Mouse (Mus musculus) midbrain, postnatal 0 days (tissue): ENCODE results near the gene Syt1. TPM values are rescaled to one million over a fixed set of nuclear protein-coding genes. Genes with fewer than 3 reads are reported as not detected.

Experiments
- ATAC-seq: fragments of 200-750 bp; cut with Nextera tagmentation; 2 replicates; pipeline ENCODE4 v1.8.0; 2017; ENCODE audit warnings: moderate number of reproducible peaks, mild to moderate bottlenecking, moderate TSS enrichment, moderate library complexity; ENCODE audit not compliant: low FRiP score
- DNase-seq: peaks from one replicate; pipeline ENCODE4 v3.0.0-alpha.2; 2015; ENCODE audit warnings: low spot score
- H3K27ac ChIP-seq: fragments of 300-500 bp; sonication (generic); 2 replicates; pipeline ENCODE4 v1.5.1; 2014; ENCODE audit warnings: low read depth, mild to moderate bottlenecking, low read length, mixed read lengths
- H3K27me3 ChIP-seq: fragments of 300-500 bp; sonication (generic); 2 replicates; pipeline ENCODE4 v1.6.1; 2014; ENCODE audit warnings: low read length, control low read depth, mixed read lengths; ENCODE audit not compliant: insufficient read depth
- H3K36me3 ChIP-seq: fragments of 300-500 bp; sonication (generic); 2 replicates; pipeline ENCODE4 v1.6.1; 2014; ENCODE audit warnings: low read length, control low read depth, mixed read lengths; ENCODE audit not compliant: insufficient read depth
- H3K4me1 ChIP-seq: fragments of 300-500 bp; sonication (generic); 2 replicates; pipeline ENCODE4 v1.6.1; 2014; ENCODE audit warnings: mild to moderate bottlenecking, control low read depth, antibody characterized with exemption, low read length, mixed read lengths; ENCODE audit not compliant: insufficient read depth
- H3K4me2 ChIP-seq: fragments of 300-500 bp; sonication (generic); 2 replicates; pipeline ENCODE4 v1.6.1; 2014; ENCODE audit warnings: low read depth, mild to moderate bottlenecking, low read length, mixed read lengths; ENCODE audit not compliant: poor library complexity, severe bottlenecking
- H3K4me3 ChIP-seq: fragments of 300-500 bp; sonication (generic); 2 replicates; pipeline ENCODE4 v1.5.1; 2014; ENCODE audit warnings: low read depth, mild to moderate bottlenecking, low read length, moderate library complexity
- H3K9ac ChIP-seq: fragments of 300-500 bp; sonication (generic); replicated peaks from 2 replicates; pipeline ENCODE4 v1.6.1; 2014; ENCODE audit warnings: mild to moderate bottlenecking, low read length, moderate library complexity, mixed read lengths; ENCODE audit not compliant: poor library complexity, severe bottlenecking
- H3K9me3 ChIP-seq: fragments of 300-500 bp; sonication (generic); 2 replicates; pipeline ENCODE4 v1.6.1; 2016; ENCODE audit warnings: low read length, control low read depth
- CTCF ChIP-seq: IDR thresholded peaks from 2 replicates; pipeline ENCODE4 v1.5.1; 2016; ENCODE audit warnings: antibody characterized with exemption, mild to moderate bottlenecking
- WGBS: fragments of 180-500 bp; shearing (Covaris S2); extraction: QIAGEN DNeasy Blood & Tissue Kit; methylation state at CpG from one replicate; pipeline ENCODE4 v1.1.7; 2014; 5-methylcytosine and 5-hydroxymethylcytosine counted together
- polyA plus RNA-seq: library from polyadenylated mRNA; unstranded; fragments of >200 nt; fragmentation: Nextera tagmentation; extraction: Ambion mirVana; gene quantifications from 2 replicates; pipeline ENCODE4 v1.2.1, GENCODE M21; 2015
- total RNA-seq: library from RNA; depleted of rRNA; stranded (reverse); fragments of >200 nt; gene quantifications from 2 replicates; pipeline ENCODE4 v1.2.3, GENCODE M21; 2014

The Syt1 gene
- total and polyA plus RNA-seq, 2 experiments from 2014 or later: 111 to 141 TPM

GRCm38 (mm10) chr10:108952182-108952581 is 58.6 kb downstream of the Syt1 start:
- Histone ChIP-seq H3K4me2 (no peak overlapping the region), H3K9ac (no peak overlapping the region), H3K4me3 (no peak overlapping the region), H3K36me3 (no peaks in the 10 kb centered on the region), H3K4me1 (no peaks in the 10 kb centered on the region), H3K27ac (no peak overlapping the region), H3K9me3 (no peaks in the 10 kb centered on the region), H3K27me3 (no peaks in the 10 kb centered on the region)
- no peak for ATAC-seq
- TF ChIP-seq CTCF: no peak
- DNase-seq: no peak
- 75% methylated on average over 8 of the region's 8 CpGs for WGBS

- no peak overlapping the region for H3K9ac ChIP-seq
- no peaks in the 10 kb centered on the region for H3K4me1 ChIP-seq
- H3K4me3 ChIP-seq: no peak overlapping the region
- no peak for TF ChIP-seq CTCF
- DNase-seq: no peak
- no peaks in the 10 kb centered on the region for H3K9me3 ChIP-seq
- no peaks in the 10 kb centered on the region for H3K36me3 ChIP-seq
- WGBS: 79% methylated on average over 10 of the region's 10 CpGs
- no peak for ATAC-seq
- no peak overlapping the region for H3K4me2 ChIP-seq
- no peaks in the 10 kb centered on the region for H3K27me3 ChIP-seq
- H3K27ac ChIP-seq: no peak overlapping the region
These were observed 73.8 kb downstream of the Syt1 start for GRCm38 (mm10) chr10:108936838-108937430.

- H3K9ac ChIP-seq: no peak overlapping the region
- no peak overlapping the region for H3K4me2 ChIP-seq
- no peak overlapping the region for H3K27ac ChIP-seq
- H3K36me3 ChIP-seq: no peaks in the 10 kb centered on the region
- H3K4me1 ChIP-seq: no peaks in the 10 kb centered on the region
- ATAC-seq: no peak
- 83% methylated on average over 3 of the region's 3 CpGs for WGBS
- no peak for TF ChIP-seq CTCF
- peak; percentile 61 for DNase-seq
- H3K27me3 ChIP-seq: no peaks in the 10 kb centered on the region
- no peak overlapping the region for H3K4me3 ChIP-seq
- no peaks in the 10 kb centered on the region for H3K9me3 ChIP-seq
These were observed 80.5 kb downstream of the Syt1 start for GRCm38 (mm10) chr10:108930299-108930698.

GRCm38 (mm10) chr10:108929676-108930075 is 81.1 kb downstream of the Syt1 start:
- H3K4me3 ChIP-seq: no peak overlapping the region
- H3K36me3 ChIP-seq: no peaks in the 10 kb centered on the region
- no peak for ATAC-seq
- no peaks in the 10 kb centered on the region for H3K27me3 ChIP-seq
- no peak for TF ChIP-seq CTCF
- no peak overlapping the region for H3K9ac ChIP-seq
- DNase-seq: no peak
- no peak overlapping the region for H3K4me2 ChIP-seq
- no peaks in the 10 kb centered on the region for H3K9me3 ChIP-seq
- no peaks in the 10 kb centered on the region for H3K4me1 ChIP-seq
- no peak overlapping the region for H3K27ac ChIP-seq
- 91% methylated on average over 6 of the region's 6 CpGs for WGBS

- H3K4me2 ChIP-seq: no peak overlapping the region
- no peak for ATAC-seq
- no peaks in the 10 kb centered on the region for H3K9me3 ChIP-seq
- H3K4me1 ChIP-seq: no peaks in the 10 kb centered on the region
- no peaks in the 10 kb centered on the region for H3K36me3 ChIP-seq
- no peak overlapping the region for H3K9ac ChIP-seq
- TF ChIP-seq CTCF: no peak
- H3K4me3 ChIP-seq: no peak overlapping the region
- no peak overlapping the region for H3K27ac ChIP-seq
- DNase-seq: no peak
- WGBS: 95% methylated on average over 1 of the region's 1 CpGs
- no peaks in the 10 kb centered on the region for H3K27me3 ChIP-seq
These were observed 105.5 kb downstream of the Syt1 start for GRCm38 (mm10) chr10:108905264-108905663.

- no peak for TF ChIP-seq CTCF
- no peaks in the 10 kb centered on the region for H3K27me3 ChIP-seq
- no peaks in the 10 kb centered on the region for H3K4me1 ChIP-seq
- no peaks in the 10 kb centered on the region for H3K36me3 ChIP-seq
- H3K27ac ChIP-seq: no peak overlapping the region
- WGBS: 79% methylated on average over 4 of the region's 4 CpGs
- H3K4me3 ChIP-seq: no peak overlapping the region
- ATAC-seq (no peak), DNase-seq (no peak)
- H3K4me2 ChIP-seq: no peak overlapping the region
- no peaks in the 10 kb centered on the region for H3K9me3 ChIP-seq
- H3K9ac ChIP-seq: no peak overlapping the region
These were observed 106.4 kb downstream of the Syt1 start for GRCm38 (mm10) chr10:108904371-108904770.
